Mouse (Mus musculus) midbrain, embryonic 11.5 days (tissue): ENCODE measurements around the gene Zfp574. TPM values are rescaled to one million over a fixed set of nuclear protein-coding genes. Genes with fewer than 3 reads are reported as not detected.

Source experiments
- ATAC-seq: fragments of 200-750 bp; cut with Nextera tagmentation; 2 replicates; pipeline ENCODE4 v1.8.0; 2017; ENCODE audit warnings: moderate TSS enrichment, moderate library complexity; ENCODE audit not compliant: low FRiP score
- DNase-seq: peaks from one replicate; pipeline ENCODE4 v3.0.0; 2015; ENCODE audit warnings: low spot score; ENCODE audit errors: missing footprints
- H3K27ac ChIP-seq: fragments of 300-500 bp; sonication (generic); 2 replicates; pipeline ENCODE4 v1.5.1; 2014; ENCODE audit warnings: low read depth, low read length
- H3K27me3 ChIP-seq: fragments of 300-500 bp; sonication (generic); 2 replicates; pipeline ENCODE4 v1.6.1; 2014; ENCODE audit warnings: mild to moderate bottlenecking, low read length, moderate library complexity, mixed read lengths; ENCODE audit not compliant: control insufficient read depth, insufficient read depth
- H3K36me3 ChIP-seq: fragments of 300-500 bp; sonication (generic); 2 replicates; pipeline ENCODE4 v1.6.1; 2014; ENCODE audit warnings: mild to moderate bottlenecking, low read length, moderate library complexity, mixed read lengths; ENCODE audit not compliant: control insufficient read depth, insufficient read depth
- H3K4me1 ChIP-seq: fragments of 300-500 bp; sonication (generic); 2 replicates; pipeline ENCODE4 v1.6.1; 2014; ENCODE audit warnings: low read length; ENCODE audit not compliant: control insufficient read depth, insufficient read depth
- H3K4me2 ChIP-seq: fragments of 300-500 bp; sonication (generic); 2 replicates; pipeline ENCODE4 v1.6.1; 2014; ENCODE audit warnings: mild to moderate bottlenecking, moderate library complexity
- H3K4me3 ChIP-seq: fragments of 300-500 bp; sonication (generic); 2 replicates; pipeline ENCODE4 v1.5.1; 2014; ENCODE audit warnings: low read depth, low read length
- H3K9ac ChIP-seq: fragments of 300-500 bp; sonication (generic); 2 replicates; pipeline ENCODE4 v1.6.1; 2014; ENCODE audit warnings: low read length
- H3K9me3 ChIP-seq: fragments of 300-500 bp; sonication (generic); 2 replicates; pipeline ENCODE4 v1.6.1; 2016; ENCODE audit warnings: low read length; ENCODE audit not compliant: control insufficient read depth
- WGBS: fragments of 180-500 bp; shearing (Covaris S2); extraction: QIAGEN DNeasy Blood & Tissue Kit; methylation state at CpG from one replicate; pipeline ENCODE4 v1.1.7; 2014; 5-methylcytosine and 5-hydroxymethylcytosine counted together
- microRNA-seq: library from miRNA; unstranded; fragments of <30 nt; microRNA quantifications from one replicate; pipeline ENCODE4, GENCODE M21; 2017
- polyA plus RNA-seq: library from polyadenylated mRNA; unstranded; fragments of >200 nt; fragmentation: Nextera tagmentation; extraction: Ambion mirVana; gene quantifications from 2 replicates; pipeline ENCODE4 v1.2.1, GENCODE M21; 2014

Zfp574 gene
- polyA plus RNA-seq, 1 experiment from 2014 or later: 22.9 TPM

- peaks cover 30% of the 10 kb centered on the region for H3K27me3 ChIP-seq
- no peaks in the 10 kb centered on the region; the same call in 1 of the 2 replicates for H3K9me3 ChIP-seq
- no peak overlapping the region for H3K9ac ChIP-seq
- H3K4me1 ChIP-seq: peaks cover 11% of the 10 kb centered on the region
- H3K36me3 ChIP-seq: no peaks in the 10 kb centered on the region
- DNase-seq: peak; percentile 83
- no peak overlapping the region for H3K27ac ChIP-seq
- 0 out of 2 replicates have a peak, but pooled peaks have one; percentile 12 for ATAC-seq
- 7% methylated on average over 25 of the region's 25 CpGs for WGBS
- no peak overlapping the region for H3K4me2 ChIP-seq
- no peak overlapping the region for H3K4me3 ChIP-seq
Observed at GRCm38 (mm10) chr7:25132318-25132960, 60.1 kb downstream of the Zfp574 start.

Small RNA genes lying within 50 kb of the gene (microRNA-seq; reads per million reads assigned to microRNA genes)
- gene Mir6537: 1.3 reads per million

Other genes starting within 250 kb of the Zfp574 start
- 19.9 and 20.6 TPM in 2 replicates for gene Gm9844, start 210.4 kb upstream of the Zfp574 start, polyA plus RNA-seq
- gene Lypd4, start 202.6 kb upstream of the Zfp574 start, polyA plus RNA-seq: not detected in 2 replicates
- not detected in 2 replicates for gene Dmrtc2, start 202.5 kb upstream of the Zfp574 start, polyA plus RNA-seq
- 1,753 and 1,929 TPM in 2 replicates for gene Rps19, start 188.2 kb upstream of the Zfp574 start, polyA plus RNA-seq
- 0.12 and 0.14 TPM in 2 replicates for gene Cd79a, start 175.2 kb upstream of the Zfp574 start, polyA plus RNA-seq
- gene Arhgef1, start 169.7 kb upstream of the Zfp574 start, polyA plus RNA-seq: 37.7 and 38.1 TPM in 2 replicates
- gene Gm4881, start 128.1 kb upstream of the Zfp574 start, polyA plus RNA-seq: 2.0 and 2.2 TPM in 2 replicates
- 108 and 110 TPM in 2 replicates for gene Rabac1, start 99.8 kb upstream of the Zfp574 start, polyA plus RNA-seq
- 34.4 and 36.0 TPM in 2 replicates for gene Atp1a3, start 66.6 kb upstream of the Zfp574 start, polyA plus RNA-seq
- gene Grik5, start 221 bp upstream of the Zfp574 start, polyA plus RNA-seq: 8.7 and 9.3 TPM in 2 replicates
- 26.6 and 31.3 TPM in 2 replicates for gene Pou2f2, start 107.2 kb downstream of the Zfp574 start, polyA plus RNA-seq
- gene Dedd2, start 148.0 kb downstream of the Zfp574 start, polyA plus RNA-seq: 6.9 and 7.7 TPM in 2 replicates
- 2.7 and 3.2 TPM in 2 replicates for gene Zfp526, start 148.9 kb downstream of the Zfp574 start, polyA plus RNA-seq
- 12.8 and 14.6 TPM in 2 replicates for gene Gsk3a, start 165.3 kb downstream of the Zfp574 start, polyA plus RNA-seq
- 11.7 and 13.9 TPM in 2 replicates for gene Erf, start 178.2 kb downstream of the Zfp574 start, polyA plus RNA-seq
- 25.5 and 29.7 TPM in 2 replicates for gene Cic, start 195.1 kb downstream of the Zfp574 start, polyA plus RNA-seq
- 306 and 332 TPM in 2 replicates for gene Pafah1b3, start 225.4 kb downstream of the Zfp574 start, polyA plus RNA-seq
- gene Prr19, start 228.8 kb downstream of the Zfp574 start, polyA plus RNA-seq: 1.1 and 1.2 TPM in 2 replicates
- 7.2 and 7.7 TPM in 2 replicates for gene Tmem145, start 233.5 kb downstream of the Zfp574 start, polyA plus RNA-seq
- gene Megf8, start 244.6 kb downstream of the Zfp574 start, polyA plus RNA-seq: 9.1 and 10.3 TPM in 2 replicates